Mouse (Mus musculus) right cerebral cortex, postnatal 36 days (tissue): ENCODE results near the gene Tlcd2.

Source experiments
- DNase-seq, 2 experiments: peaks; one replicate each; pipeline ENCODE4 v3.0.0; 2022; ENCODE audit warnings: low spot score in 2 of 2, mixed read lengths in 1 of 2

The Tlcd2 gene

DNA sequence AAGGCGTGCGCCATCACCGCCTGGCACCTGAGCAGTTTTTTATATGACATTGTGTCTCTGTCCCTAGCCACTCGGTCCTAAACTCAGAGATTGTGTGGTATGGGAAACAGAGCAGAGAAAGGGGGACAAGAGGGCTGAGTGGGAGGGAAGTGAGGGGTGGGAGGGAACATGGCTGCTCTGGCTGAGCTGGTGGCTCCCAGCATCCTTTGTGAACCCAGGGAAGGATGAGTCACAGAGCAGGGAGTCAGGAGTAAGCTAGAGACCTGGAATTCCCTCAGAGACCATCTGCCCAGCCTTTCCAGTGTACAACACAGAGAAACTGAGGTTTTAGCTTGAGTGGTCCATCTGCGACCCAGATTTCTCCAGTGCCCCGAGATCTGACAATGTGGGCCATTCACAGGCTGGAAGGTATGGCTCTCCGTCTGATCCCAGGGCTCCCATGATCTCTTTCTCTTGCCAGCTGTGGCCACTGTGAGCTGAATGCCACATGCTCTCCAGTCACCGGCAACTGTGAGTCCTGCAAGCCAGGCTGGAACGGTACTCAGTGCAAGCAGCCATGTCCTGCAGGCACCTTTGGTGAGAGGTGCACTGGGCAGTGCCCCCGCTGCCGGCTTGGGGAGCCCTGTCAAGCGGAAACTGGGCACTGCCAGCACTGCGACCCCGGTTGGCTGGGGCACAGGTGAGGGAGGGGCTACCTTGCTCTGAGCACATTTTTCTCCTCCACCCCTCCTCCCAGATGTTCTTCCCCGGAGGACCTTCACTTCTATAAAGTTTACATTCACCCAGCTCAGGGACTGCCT lies 58.5 kb downstream of the Tlcd2 start:
- DNase-seq, result no peak
